Mouse (Mus musculus) lung, postnatal 14 days (tissue): Measurements from ENCODE around the gene Ttc8.

ENCODE experiments used
- DNase-seq: peaks from one replicate; pipeline ENCODE4 v3.0.0; 2021

Gene Ttc8

DNA sequence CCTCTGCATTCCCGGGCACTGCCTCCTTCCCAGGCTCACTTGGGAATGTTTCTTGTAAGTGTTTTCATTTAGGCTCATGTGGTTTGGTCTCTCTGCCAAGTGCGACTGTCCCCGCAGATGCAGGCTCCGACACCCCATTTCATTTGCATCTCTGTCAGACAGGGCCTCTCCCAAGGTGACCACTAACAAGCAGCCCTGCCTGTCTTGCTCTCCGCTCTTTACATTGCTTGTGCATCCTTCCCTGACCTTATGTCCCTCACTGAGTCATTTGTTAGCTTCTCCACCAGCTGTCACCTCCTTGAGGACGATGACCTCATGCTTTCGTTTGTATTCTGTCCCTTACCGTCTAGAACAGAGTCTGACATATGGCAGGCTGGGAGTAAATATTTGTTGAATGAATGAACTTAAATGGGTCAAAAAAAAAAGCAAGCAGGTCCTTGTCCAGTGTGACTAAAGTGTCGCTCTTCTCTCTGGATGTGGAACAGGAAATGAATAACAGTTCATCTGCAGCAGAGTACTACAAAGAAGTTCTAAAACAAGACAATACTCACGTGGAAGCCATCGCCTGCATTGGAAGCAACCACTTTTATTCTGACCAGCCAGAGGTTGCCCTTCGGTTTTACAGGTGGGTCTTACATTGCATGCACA, 53.9 kb downstream of the Ttc8 start:
- no peak for DNase-seq

DNA sequence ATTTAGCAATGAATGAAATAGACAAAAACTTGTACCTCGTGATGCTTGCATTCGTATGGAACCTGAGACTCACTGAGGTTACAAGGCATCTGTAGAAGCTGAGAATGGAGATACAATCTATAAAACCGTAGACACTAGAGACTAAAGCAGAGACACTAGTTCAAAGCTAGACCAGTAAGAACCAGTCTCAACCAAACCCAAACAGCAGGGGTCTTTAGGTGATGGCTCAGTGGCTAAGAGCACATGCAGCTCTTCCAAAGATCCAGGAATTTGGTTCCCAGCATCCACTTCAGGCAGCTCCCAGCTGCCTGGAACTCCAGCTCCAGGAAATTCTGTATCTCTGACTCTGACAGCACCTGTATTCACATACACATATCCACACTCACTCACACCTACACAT, 60.7 kb downstream of the Ttc8 start:
- no peak for DNase-seq

DNA sequence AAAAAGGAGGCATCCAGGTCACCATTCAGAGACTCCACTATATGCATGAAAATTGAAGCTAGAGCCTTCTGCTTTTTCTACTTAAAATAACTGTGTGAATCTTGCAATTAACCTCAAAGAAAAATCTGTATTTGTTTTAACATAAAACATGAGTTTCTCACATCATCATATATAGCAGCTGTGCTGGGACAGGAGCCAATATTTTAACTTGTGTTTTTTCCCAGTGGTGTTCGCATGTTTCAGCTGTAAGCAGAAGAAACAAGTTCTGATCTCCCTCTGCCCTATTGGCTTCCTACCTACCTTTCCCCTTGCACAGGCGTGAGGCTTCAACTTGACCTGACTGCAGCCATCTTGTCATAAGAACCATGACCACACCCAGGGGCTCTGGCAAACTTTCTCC, 64.4 kb downstream of the Ttc8 start:
- no peak for DNase-seq

DNA sequence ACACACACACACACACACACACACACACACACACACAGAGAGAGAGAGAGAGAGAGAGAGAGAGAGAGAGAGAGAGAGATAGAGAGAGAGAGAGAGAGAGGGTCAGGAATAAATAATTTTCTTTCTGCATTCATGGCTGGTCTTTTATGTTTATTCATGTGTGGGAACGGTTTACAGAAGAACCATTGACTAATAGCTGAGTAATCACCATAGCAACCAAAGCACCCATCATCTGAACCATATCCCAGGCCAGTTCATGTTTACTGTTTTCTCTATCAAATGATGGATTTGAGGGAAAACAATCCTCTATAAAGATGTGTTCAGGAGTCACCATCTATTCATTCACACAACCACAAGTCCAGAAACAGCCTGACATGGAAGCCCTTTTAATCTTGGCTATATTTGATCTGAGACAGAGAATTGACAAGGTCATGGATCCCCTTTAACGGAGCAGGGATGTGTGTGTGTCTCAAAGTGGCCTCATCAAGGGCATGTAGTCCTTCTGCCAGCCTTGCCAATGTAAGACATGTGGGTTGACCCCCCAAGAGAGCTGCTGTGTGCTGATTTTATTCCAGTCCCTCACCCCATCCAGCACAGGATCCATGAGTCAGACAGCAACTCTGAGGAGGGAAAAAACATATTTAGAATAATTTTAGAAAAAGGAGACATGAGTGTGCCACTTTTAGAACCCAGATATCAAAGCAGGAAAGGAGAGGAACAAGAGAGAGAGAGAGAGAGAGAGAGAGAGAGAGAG, 70.9 kb downstream of the Ttc8 start:
- DNase-seq = no peak

DNA sequence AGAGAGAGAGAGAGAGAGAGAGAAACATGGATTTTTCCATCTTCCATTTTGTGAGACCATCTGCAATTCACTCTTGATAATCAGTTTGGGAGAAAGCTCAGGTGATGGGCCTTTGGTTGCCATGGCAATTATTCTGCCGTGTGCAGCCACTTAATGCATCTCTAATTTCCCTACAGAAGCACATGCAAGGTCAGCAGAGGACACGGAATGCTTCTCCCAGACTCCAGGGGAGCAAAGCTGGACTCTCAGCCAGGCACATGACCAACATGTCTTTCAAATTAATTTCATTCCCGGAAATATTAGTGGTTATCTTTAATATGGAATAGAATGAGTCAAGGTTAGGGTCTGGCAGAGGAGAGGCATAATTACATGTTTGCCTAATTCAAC, 71.4 kb downstream of the Ttc8 start:
- DNase-seq = no peak

DNA sequence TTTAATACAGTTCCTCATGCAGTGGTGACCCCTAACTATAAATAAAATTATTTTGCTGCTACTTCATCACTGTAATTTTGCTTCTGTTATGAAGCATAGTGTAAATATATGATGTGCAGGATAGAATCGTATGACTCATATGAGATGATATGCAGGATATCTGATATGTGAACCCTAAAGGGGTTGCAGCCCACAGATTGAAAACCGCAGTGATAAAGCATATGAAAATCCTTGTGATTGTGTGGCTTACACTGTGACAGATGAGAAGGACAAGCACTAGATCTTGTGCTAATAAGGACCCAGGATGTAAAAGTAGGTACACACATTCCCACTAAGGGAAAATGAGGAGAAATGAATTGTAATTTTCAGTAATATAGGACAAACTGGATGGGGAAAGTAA, 73.4 kb downstream of the Ttc8 start:
- DNase-seq = no peak

DNA sequence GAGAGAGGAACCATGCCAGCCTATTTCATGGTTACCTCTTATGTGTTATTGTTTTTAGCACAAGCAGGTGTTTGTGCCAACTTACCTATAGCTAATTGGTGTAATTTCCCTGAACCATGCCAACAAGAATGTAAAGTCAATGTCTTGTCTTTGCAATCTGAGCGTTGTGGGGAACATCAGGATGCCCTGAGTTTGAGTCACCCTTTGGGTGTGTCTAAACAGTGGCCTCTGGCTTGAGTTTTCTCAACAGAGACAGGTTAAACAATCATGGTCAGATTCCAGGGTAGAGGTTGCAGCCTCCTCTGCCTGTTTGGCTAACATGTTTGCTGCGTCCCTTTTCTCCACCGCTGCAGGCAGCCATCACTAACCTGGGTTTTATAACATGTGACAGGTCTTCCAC, 74.0 kb downstream of the Ttc8 start:
- DNase-seq = no peak

DNA sequence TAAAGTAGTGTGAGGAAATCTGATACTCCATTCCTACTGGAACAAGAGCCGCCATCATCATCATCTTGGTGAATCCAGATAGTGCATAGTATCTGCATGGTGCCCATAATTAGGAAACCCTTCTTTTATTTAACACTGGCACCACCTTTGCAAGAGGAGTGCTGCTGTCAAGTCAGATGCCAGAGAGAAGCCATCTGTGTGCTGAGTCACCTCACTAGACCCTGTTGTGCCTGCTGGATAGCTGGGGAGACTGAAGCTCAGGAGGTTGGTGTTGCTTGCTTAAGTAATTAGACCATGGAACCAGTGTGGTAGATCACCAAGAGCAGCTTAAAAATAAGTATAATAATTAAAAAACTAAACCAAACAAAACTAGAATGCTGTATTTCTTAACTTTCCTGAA, 75.5 kb downstream of the Ttc8 start:
- DNase-seq = no peak

DNA sequence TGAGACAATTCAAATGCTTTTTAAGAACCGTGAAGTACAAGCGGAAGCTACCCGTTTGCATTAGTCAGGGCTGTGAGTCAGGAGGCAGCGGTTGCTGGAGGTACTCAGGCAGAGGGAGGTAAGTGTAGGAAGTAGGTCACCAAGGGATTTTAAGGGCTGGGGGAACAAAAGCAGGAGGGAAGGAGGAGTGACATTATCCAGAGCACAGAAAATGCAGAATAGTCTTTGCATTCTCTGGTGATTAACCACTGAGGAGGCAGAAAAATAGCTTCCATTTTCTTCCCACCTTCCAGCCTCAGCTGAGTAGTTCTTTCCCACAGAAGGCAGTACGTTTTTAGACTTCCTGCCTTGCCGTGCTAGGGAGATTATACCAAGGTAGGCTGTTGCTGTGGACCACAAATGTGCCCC, 76.2 kb downstream of the Ttc8 start:
- no peak for DNase-seq

DNA sequence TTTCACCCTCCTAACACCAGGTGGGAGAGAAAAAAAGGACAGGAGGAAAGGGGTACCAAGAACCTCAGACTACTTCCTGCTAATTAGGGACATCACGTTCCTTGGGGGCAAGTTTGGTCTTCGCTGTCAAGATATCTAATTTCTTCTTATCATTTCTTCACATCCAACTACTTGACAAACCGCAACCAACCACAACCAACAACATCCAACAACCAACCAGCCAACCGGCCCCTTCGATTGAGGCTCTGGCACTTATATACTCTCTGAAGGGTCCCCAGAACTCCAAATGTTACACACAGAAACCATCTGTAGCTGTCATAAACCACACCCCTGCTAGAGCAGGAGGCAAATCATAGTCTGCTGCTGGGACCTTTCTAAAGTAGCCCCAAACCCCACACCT, 76.7 kb downstream of the Ttc8 start:
- DNase-seq = no peak

DNA sequence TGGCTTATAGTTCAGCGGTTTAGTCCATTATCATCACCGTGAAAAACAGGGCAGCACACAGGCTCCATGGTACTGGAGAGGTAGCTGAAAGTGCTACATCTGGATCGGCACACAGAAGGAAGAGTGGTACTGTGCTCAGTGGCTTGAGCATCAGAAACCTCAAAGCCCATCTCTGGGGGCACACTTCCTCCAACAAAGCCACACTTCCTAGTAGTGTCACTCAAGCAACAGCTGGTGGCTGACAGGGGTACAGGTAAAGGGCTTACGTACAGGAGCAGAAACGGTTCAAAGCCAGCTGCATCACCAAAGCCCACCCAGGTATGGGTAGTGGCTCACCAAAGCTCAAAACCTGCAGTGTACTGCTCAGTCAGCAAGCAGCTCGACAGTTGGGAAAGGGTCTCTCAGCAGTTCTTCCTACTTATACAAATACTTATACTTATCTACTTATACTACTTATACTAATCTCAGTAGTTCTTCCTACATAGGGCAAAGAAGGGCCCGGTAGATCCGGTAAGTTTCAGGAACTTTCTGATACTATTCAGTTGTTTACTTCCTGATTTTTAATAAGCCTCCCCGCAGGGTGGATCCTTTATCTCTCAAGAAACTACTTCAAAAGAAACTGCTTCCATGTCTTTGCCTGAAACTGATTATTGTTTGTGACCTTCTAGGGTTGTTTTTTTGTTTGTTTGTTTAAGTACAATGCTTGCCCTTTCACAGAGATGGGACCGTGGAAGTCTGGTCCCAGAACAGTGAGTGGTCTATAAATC, 78.5 kb downstream of the Ttc8 start:
- no peak for DNase-seq

DNA sequence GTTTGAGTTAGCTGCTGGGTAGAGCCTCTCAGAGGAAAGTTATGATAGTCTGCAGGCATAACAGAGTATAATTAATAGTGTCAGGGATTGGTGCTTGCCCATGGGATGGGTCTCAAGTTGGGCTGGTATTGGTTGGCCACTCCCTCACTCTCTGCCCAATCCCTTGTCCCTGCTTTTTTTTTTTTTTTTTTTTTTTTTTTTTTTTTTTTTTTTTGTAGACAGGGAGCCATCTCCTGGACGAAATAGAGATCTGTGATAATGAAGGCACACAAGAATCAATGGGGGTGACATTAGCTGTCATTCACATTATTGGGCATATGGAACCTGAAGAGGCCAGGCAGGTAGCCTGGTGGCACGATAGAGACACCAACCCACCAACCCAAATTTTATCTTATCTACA, 79.9 kb downstream of the Ttc8 start:
- no peak for DNase-seq

DNA sequence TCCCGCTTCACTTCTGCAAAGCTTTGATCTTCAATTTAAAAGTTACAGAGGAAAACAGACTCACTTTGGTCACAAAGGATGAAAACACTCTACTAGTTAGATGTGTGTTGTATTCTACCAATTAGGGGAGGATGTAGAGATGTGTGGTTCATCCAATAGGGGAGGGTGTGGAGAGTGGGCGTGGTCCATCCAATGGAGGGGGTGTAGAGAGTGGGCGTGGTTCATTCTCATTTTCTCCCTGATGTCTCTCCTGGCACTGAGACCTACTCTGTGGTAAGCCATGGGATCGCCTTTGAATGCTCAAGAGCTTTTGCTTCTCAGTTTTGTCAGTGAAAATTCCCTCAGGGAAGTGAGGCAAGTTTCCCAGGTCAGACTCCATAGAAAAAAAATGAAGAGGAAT, 82.7 kb downstream of the Ttc8 start:
- no peak for DNase-seq

DNA sequence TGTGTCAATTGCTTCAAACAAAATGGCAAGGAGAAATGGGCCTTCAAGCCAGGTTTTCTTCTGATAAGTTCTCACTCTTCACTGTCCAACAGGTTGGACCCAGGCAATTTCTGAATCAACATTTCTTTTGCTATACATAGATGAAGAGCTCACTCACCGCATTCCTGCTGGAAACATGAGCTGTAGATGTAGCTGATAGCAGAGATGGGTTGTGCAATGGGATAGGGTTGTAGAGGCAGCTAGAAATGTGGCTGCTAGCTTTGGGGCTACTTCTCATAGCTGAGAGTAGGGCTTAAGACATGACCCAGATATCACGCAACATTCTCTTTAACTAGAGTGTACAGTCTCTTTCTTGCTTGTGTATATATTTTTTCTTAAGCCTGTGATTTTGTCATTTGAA, 84.4 kb downstream of the Ttc8 start:
- DNase-seq = no peak

DNA sequence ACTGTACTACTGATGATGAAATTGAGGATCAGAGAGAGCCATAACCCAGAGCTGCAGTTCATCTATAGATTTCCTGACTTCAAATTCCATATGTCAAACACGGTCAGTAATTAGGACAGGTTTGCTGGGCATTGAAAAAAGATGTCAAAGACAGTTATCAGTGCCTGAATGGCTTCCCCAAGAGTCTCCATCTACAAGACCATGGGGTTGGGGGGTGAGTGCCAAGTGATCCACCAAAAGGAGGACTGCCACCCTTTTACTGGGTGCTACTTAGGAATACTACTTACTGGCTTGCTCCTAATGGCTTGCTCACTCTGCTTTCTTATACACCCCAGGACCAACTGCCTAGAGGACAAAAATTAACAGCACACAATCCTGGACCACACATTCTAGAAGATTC, 88.4 kb downstream of the Ttc8 start:
- no peak for DNase-seq

DNA sequence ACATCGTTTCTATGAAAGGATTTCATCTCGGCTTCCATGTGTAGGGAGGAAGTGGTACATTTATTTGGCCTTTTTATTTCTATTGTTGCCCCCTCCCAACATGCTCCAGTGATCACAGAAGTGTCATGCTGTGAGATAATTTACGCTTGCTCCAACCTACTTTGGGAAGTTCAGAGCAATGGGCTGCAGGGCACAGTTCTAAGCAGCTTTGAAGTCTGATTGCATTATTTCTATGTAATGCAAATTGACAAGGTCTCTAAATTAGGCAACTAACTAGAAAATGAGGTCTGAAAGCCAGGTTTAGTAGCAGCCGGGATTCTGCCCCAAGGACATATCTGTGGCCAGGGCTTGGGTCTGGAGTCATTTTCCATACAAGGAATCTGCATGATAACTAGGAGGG, 89.1 kb downstream of the Ttc8 start:
- no peak for DNase-seq

DNA sequence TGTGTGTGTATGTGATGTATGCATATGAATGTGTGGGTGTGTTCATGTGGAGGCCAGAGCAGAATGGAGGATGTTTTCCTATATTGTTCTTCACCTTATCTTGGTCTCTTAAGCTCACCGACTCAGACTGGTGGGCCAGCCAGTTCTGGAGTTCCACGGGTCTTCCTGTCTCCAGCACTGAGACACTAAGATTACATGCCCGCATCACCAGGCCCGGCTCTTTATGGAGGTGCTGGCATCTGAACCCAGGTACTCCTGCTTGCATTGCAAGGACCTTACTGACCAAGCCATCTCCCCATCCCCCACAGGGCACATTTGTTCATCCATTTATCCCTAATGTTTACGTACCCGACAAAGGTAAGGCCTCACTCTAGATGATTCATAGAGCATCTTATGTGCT, 89.7 kb downstream of the Ttc8 start:
- no peak for DNase-seq

DNA sequence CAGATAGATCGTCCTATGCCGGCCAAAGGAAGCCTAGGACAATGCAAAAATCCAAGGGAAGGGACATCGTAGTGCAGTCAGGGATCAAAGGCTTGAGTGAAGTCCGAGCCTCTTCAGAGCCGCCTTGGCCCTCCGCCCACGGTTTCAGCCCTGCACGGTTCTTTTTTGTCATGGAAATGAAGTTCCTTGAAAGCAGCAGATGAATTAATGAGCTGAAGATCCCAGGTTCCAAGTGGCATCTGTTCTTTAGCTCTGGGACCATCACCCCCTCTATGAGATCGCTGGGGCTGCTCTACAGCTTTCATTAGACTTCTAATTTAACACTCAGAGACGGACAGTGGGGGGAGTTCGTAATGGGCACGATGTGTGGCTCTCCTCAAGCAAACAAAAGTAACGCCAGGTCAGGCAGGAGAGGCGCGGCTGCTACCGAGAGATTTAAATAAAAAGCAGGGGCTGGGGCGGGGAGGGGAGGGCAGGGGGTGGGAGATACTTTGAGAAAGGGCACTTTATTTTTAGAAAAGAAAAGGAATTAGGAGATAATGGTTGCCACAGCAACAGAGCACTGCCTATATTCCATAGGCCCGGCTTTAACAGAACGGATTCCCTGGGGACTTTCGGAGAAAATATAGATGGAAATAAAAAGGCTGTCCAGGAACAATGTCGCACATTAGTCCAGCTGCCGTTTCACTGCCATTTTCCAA, 90.9 kb downstream of the Ttc8 start:
- no peak for DNase-seq

DNA sequence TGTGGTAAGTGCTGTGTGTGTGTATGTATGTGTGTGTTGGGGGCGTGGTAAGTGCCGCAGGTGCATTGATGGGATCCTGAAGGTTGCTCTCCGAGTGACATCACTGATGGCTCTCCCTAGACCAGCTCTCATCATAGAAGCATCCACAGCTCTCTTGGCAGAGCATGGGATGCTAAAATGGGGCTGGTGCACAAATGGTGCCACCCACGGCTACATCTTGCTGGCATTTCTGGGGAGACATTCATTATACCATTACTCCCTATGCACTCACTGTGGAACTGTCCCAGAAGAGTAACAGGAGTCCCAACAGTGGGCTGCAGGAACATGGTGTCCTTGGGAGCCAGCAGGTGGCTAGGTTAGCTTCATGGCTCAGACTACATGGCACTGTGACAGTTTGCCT, 95.5 kb downstream of the Ttc8 start:
- no peak for DNase-seq

DNA sequence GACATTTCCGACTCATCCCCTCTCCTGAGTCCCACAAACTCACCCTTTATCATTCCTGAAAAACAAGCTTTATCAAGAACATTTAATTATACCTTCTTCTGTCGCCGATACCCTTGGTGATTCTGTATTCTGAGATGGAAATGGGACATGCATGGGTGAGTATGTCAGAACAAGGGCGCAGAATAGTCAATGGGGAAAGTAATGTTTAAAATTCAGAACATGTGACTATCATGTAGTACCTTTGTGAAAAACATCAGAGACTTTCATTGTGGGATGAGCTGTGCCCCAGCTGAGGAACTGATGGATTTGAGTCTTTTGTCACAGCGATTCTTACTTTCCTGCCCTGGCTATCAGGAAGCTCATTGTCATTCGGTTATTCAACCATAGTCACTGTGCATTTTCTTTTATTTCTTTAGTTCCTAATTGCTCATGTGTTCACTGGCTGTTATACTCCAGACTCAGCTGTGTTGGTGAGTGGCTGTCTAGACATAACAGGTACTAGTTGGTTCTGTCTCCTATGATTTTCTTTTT, 104.1 kb downstream of the Ttc8 start:
- no peak for DNase-seq

DNA sequence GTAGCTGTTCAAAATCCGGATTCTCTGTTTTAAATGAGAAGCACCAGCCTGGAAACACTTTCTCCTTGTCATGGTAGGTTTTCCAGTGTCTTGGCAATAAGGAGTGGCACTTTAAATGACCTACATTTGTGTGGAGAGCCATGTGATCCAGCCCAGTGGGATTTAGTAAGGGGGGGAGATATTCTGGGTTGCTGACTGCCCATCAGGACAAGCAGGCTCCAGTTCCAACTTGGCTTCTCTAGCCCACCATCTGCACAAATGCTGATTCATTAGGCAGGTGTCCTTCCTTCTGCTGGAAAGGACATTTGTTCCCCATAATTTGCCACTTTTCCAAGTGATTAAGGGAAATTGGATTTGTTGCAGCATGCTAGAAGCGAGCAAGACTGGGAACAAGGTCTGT, 105.9 kb downstream of the Ttc8 start:
- no peak for DNase-seq

DNA sequence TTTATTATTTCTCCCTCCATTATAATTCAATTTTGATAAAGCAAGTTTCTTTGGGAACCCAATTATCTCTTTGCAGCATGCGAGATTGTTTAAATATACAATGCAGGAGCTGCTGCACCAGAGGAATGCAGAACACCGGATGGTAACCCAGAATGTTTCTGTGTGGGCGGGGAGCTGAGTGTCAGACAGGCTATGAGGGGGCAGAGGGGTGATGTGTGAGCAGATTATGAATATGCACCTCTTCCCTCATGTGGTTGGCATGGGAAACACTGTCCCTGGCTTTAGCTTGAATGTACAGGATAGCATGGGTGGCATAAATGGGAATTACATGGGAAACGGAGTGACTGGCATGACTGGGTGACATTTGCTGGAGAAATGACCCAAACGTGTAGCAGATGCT, 108.3 kb downstream of the Ttc8 start:
- DNase-seq = no peak

DNA sequence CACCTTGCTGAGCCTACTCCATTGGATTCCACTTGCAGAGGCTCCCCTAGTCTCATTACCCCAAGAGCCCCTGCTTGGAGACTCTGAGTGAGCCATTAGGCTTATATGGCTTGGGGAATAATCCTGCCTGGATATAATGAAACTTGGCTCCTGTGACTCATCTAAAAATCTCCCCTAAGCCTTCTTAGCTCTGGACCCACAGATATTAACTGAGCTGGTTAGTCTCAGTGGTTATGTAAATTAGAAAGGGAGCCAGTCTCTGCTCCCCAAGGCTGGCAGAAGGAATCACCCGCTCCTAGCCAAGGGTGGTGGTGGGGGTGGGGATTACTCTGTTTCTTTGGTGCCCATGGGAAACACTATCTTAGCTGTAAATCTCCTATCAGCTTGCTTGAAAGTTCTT, 109.6 kb downstream of the Ttc8 start:
- DNase-seq = no peak
